Mouse (Mus musculus) layer of hippocampus, postnatal 36 days (tissue): ENCODE measurements at regions not wholly inside any gene's neighbourhood (a gene's known extent, or its start where the extent isn't known, plus 50 kb on each side); places are given as distances from the start of the nearest gene placed in this dataset.

Experiments used
- DNase-seq, 2 experiments: peaks; one replicate each; pipeline ENCODE4 v3.0.0; 2022

GRCm38 (mm10) chr3:103515946-103516345 lies 59.1 kb upstream of the Syt6 start:
- DNase-seq = no peak

GRCm38 (mm10) chr3:103517376-103518304 lies 57.4 kb upstream of the Syt6 start:
- no peak for DNase-seq

- DNase-seq = no peak
Observed at GRCm38 (mm10) chr3:103518624-103519023, 56.4 kb upstream of the Syt6 start.
